ENCODE assay signal across 12 mouse cellular contexts in genomic region chr11:94944295-94944694, GRCm38 (mm10). TPM values are rescaled to one million over a fixed set of nuclear protein-coding genes. Genes with fewer than 3 reads are reported as not detected.
A peak's percentile ranks its signal among the peaks of the same experiment; 100 is the strongest.
DNase-seq lines count a peak whose midpoint lies in the region; ATAC-seq and TF ChIP-seq lines count a peak whose summit lies in the region.
"Had no signal": no experiment of that assay in that cellular context is flagged by ENCODE, and none has a peak within 500 bp of the region (broad histone marks: within the 10 kb centered on the region; RNA-seq: fewer than 3 reads in every experiment).

No protein-coding gene starts in this region.

- no peaks in the 10 kb centered on the region for H3K9me3 ChIP-seq in embryonic facial prominence, embryonic 13.5 days
- H3K9me3 ChIP-seq in embryonic facial prominence, embryonic 10.5 days = no peaks in the 10 kb centered on the region
- no peaks in the 10 kb centered on the region for H3K9me3 ChIP-seq in MEL (replicated peaks; ENCODE audit: insufficient read depth, low read length)
- H3K9me3 ChIP-seq: liver, embryonic 15.5 days; midbrain, embryonic 13.5 days had no signal

- WGBS in embryonic facial prominence, embryonic 13.5 days = 23% methylated on average over 8 of the region's 8 CpGs
- 18% methylated on average over 8 of the region's 8 CpGs for WGBS in embryonic facial prominence, embryonic 10.5 days
- whole genome bisulfite sequencing in small intestine, adult 2 months = 36% methylated on average over 8 of the region's 8 CpGs

- TF ChIP-seq POLR2A in MEL (IDR thresholded peaks at IDR 0.05; ENCODE audit: control insufficient read depth in 1 of 2, insufficient read depth in 1 of 2, low read depth in 1 of 2, low read length in 2 of 2, poor library complexity in 1 of 2) = no peak
- no peak for TF ChIP-seq POLR2A in small intestine, adult 2 months (IDR thresholded peaks at IDR 0.05; ENCODE audit: low read depth, low read length)

- H3K4me1 ChIP-seq in embryonic facial prominence, embryonic 13.5 days = peaks cover 38% of the 10 kb centered on the region
- H3K4me1 ChIP-seq in embryonic facial prominence, embryonic 10.5 days = peaks cover 11% of the 10 kb centered on the region
- H3K4me1 ChIP-seq in MEL (ENCODE audit: control insufficient read depth in 1 of 2, insufficient read depth in 2 of 2, low read length in 2 of 2) = peaks cover 0 to 6% of the 10 kb centered on the region in 2 experiments; a peak in 1 of 4 replicates
- H3K4me1 ChIP-seq in small intestine, adult 2 months (ENCODE audit: control insufficient read depth, insufficient read depth, insufficient read length, low read length) = no peaks in the 10 kb centered on the region
- H3K4me1 ChIP-seq: midbrain, embryonic 13.5 days had no signal

- no peaks in the 10 kb centered on the region for H3K79me2 ChIP-seq in MEL (ENCODE audit: control insufficient read depth, insufficient read depth, low read length, poor library complexity)

- H3K4me2 ChIP-seq in embryonic facial prominence, embryonic 13.5 days = no peak overlapping the region
- H3K4me2 ChIP-seq: liver, embryonic 15.5 days; midbrain, embryonic 13.5 days had no signal

- no peak for TF ChIP-seq EP300 in MEL (IDR thresholded peaks at IDR 0.05; ENCODE audit: low read depth in 1 of 2, low read length in 2 of 2)

- peaks cover 100% of the 10 kb centered on the region for H3K36me3 ChIP-seq in embryonic facial prominence, embryonic 13.5 days
- peaks cover 98% of the 10 kb centered on the region for H3K36me3 ChIP-seq in embryonic facial prominence, embryonic 10.5 days (replicated peaks)
- H3K36me3 ChIP-seq in MEL (ENCODE audit: control insufficient read depth in 1 of 2, insufficient read depth in 2 of 2, low read length in 2 of 2) = no peaks in the 10 kb centered on the region
- no peaks in the 10 kb centered on the region for H3K36me3 ChIP-seq in small intestine, adult 2 months (ENCODE audit: control insufficient read depth, insufficient read depth, low read length)
- H3K36me3 ChIP-seq: liver, embryonic 15.5 days; midbrain, embryonic 13.5 days had no signal

- no peak overlapping the region for H3K4me3 ChIP-seq in embryonic facial prominence, embryonic 13.5 days
- no peak overlapping the region for H3K4me3 ChIP-seq in embryonic facial prominence, embryonic 10.5 days
- no peak overlapping the region for H3K4me3 ChIP-seq in MEL (ENCODE audit: control insufficient read depth in 1 of 2, insufficient read depth in 1 of 2, low read depth in 2 of 2, low read length in 2 of 2)
- no peak overlapping the region for H3K4me3 ChIP-seq in small intestine, adult 2 months (ENCODE audit: low read depth, low read length)
- H3K4me3 ChIP-seq: liver, embryonic 15.5 days; midbrain, embryonic 13.5 days had no signal

- H3K27ac ChIP-seq in embryonic facial prominence, embryonic 13.5 days = peak overlapping the region; percentile 63
- H3K27ac ChIP-seq in embryonic facial prominence, embryonic 10.5 days (replicated peaks) = no peak overlapping the region
- no peak overlapping the region for H3K27ac ChIP-seq in MEL (ENCODE audit: control insufficient read depth, low read depth, low read length)
- no peak overlapping the region for H3K27ac ChIP-seq in small intestine, adult 2 months (ENCODE audit: insufficient read depth, low read depth, low read length)
- H3K27ac ChIP-seq: liver, embryonic 15.5 days; midbrain, embryonic 13.5 days had no signal

- no peak for DNase-seq in embryonic facial prominence, embryonic 10.5 days (ENCODE audit: low spot score)
- DNase-seq in kidney, postnatal 10 days = peak; percentile 33
- DNase-seq in kidney, postnatal 4 days = no peak
- no peak for DNase-seq in MEL (ENCODE audit: low read depth, low spot score)
- no peak for DNase-seq in urinary bladder, adult 18-20 months (ENCODE audit: low spot score in 2 of 2)
- no peak for DNase-seq in natural killer cell, adult 2 months (ENCODE audit: low spot score in 2 of 2)
- DNase-seq: cerebellum, adult 18-20 months had no signal

- no peaks in the 10 kb centered on the region for H3K27me3 ChIP-seq in embryonic facial prominence, embryonic 13.5 days
- H3K27me3 ChIP-seq in embryonic facial prominence, embryonic 10.5 days (replicated peaks; ENCODE audit: low read depth, poor library complexity, severe bottlenecking) = peaks cover 58% of the 10 kb centered on the region
- H3K27me3 ChIP-seq in MEL (ENCODE audit: control insufficient read depth in 1 of 2, insufficient read depth in 2 of 2, low read length in 2 of 2) = 0 out of 4 replicates have a peak, but pooled peaks cover 0 to 1% of the 10 kb centered on the region in 2 experiments
- no peaks in the 10 kb centered on the region for H3K27me3 ChIP-seq in small intestine, adult 2 months (ENCODE audit: control insufficient read depth, insufficient read depth, low read length)

- peak in 2 of 3 experiments; percentile 39 to 40; a peak in 4 of 6 replicates for TF ChIP-seq CTCF in MEL (IDR thresholded peaks at IDR 0.05 in 2 of 3, conservative IDR thresholded peaks at IDR 0.05 in 1 of 3; ENCODE audit: control insufficient read depth in 1 of 3, insufficient read depth in 1 of 3, low read depth in 2 of 3, low read length in 3 of 3, poor library complexity in 1 of 3, severe bottlenecking in 1 of 3)
- peak; percentile 10; the same call in 1 of the 2 replicates for TF ChIP-seq CTCF in small intestine, adult 2 months (IDR thresholded peaks at IDR 0.05; ENCODE audit: extremely low read depth, insufficient read length, insufficient replicate concordance, low read depth, low read length)

- TF ChIP-seq RAD21 in MEL (IDR thresholded peaks at IDR 0.05; ENCODE audit: low read depth, low read length) = no peak; the same call in none of the 2 replicates

- ATAC-seq in embryonic facial prominence, embryonic 13.5 days (ENCODE audit: insufficient number of reproducible peaks, insufficient read depth, low FRiP score, low TSS enrichment, low read depth) = no peak
- ATAC-seq: midbrain, embryonic 13.5 days had no signal

- no peak overlapping the region for H3K9ac ChIP-seq in embryonic facial prominence, embryonic 13.5 days
- H3K9ac ChIP-seq in MEL (ENCODE audit: control insufficient read depth, low read depth, low read length, poor library complexity, severe bottlenecking) = no peak overlapping the region
- H3K9ac ChIP-seq: liver, embryonic 15.5 days; midbrain, embryonic 13.5 days had no signal

TF ChIP-seq in MEL, 35 proteins besides CTCF, POLR2A, EP300 and RAD21:
- TF ChIP-seq SMC3 (IDR thresholded peaks at IDR 0.05; ENCODE audit: low read depth, low read length) = peak; percentile 20; the same call in 1 of the 2 replicates
- no peak for TF ChIP-seq JUND (IDR thresholded peaks at IDR 0.05; ENCODE audit: low read depth, low read length)

RNA-seq across cellular contexts. Expression of gene Col1a1, which starts 8.3 kb away (rescaled TPM):
- polyA plus RNA-seq in embryonic facial prominence, embryonic 13.5 days (2015; fragmentation: Nextera tagmentation; extraction: Ambion mirVana) = 1,060 and 1,259 TPM in 2 replicates
- 61.5 and 88.8 TPM in 2 replicates for polyA plus RNA-seq in embryonic facial prominence, embryonic 10.5 days (2016; fragmentation: Nextera tagmentation; extraction: Ambion mirVana)
- 0.12 and 0.20 TPM in 2 replicates for total RNA-seq in MEL (2012; rRNA removed)
- under 1 TPM in 1 of 2 experiments, not detected in 1; 0.61 TPM for polyA plus RNA-seq in MEL (2012; ENCODE audit: insufficient read depth in 1 of 2, insufficient read length in 2 of 2, low read depth in 1 of 2, low replicate concordance in 2 of 2, missing spikeins in 1 of 2)
- 49.0 and 51.1 TPM in 2 replicates for polyA plus RNA-seq in small intestine, adult 2 months (2012; rRNA removed)
- total RNA-seq: granulocyte monocyte progenitor cell, adult 5-6 weeks had no signal

RNA-seq across cellular contexts. Expression of gene Hils1, which starts 23.1 kb away (rescaled TPM):
- polyA plus RNA-seq in embryonic facial prominence, embryonic 13.5 days (2015; fragmentation: Nextera tagmentation; extraction: Ambion mirVana) = not detected in 2 replicates
- not detected in 2 replicates for polyA plus RNA-seq in embryonic facial prominence, embryonic 10.5 days (2016; fragmentation: Nextera tagmentation; extraction: Ambion mirVana)
- total RNA-seq in MEL (2012; rRNA removed) = not detected in 2 replicates
- polyA plus RNA-seq in MEL (2012; ENCODE audit: insufficient read depth in 1 of 2, insufficient read length in 2 of 2, low read depth in 1 of 2, low replicate concordance in 2 of 2, missing spikeins in 1 of 2) = not detected
- polyA plus RNA-seq in small intestine, adult 2 months (2012; rRNA removed) = 0.14 TPM in 1 of 2 replicates, not detected in the other
- total RNA-seq: granulocyte monocyte progenitor cell, adult 5-6 weeks had no signal
- polyA plus RNA-seq: liver, embryonic 15.5 days; midbrain, embryonic 13.5 days had no signal

RNA-seq across cellular contexts. Expression of gene Sgca, which starts 31.8 kb away (rescaled TPM):
- 1.1 and 1.5 TPM in 2 replicates for polyA plus RNA-seq in embryonic facial prominence, embryonic 13.5 days (2015; fragmentation: Nextera tagmentation; extraction: Ambion mirVana)
- polyA plus RNA-seq in embryonic facial prominence, embryonic 10.5 days (2016; fragmentation: Nextera tagmentation; extraction: Ambion mirVana) = 0.17 TPM in 1 of 2 replicates, not detected in the other
- total RNA-seq in MEL (2012; rRNA removed) = not detected in 2 replicates
- polyA plus RNA-seq in MEL (2012; ENCODE audit: insufficient read depth in 1 of 2, insufficient read length in 2 of 2, low read depth in 1 of 2, low replicate concordance in 2 of 2, missing spikeins in 1 of 2) = not detected
- 1.7 and 3.7 TPM in 2 replicates for polyA plus RNA-seq in small intestine, adult 2 months (2012; rRNA removed)
- total RNA-seq: granulocyte monocyte progenitor cell, adult 5-6 weeks had no signal

RNA-seq across cellular contexts. Expression of gene Ppp1r9b, which starts 46.5 kb away (rescaled TPM):
- polyA plus RNA-seq in embryonic facial prominence, embryonic 13.5 days (2015; fragmentation: Nextera tagmentation; extraction: Ambion mirVana) = 13.2 and 13.5 TPM in 2 replicates
- polyA plus RNA-seq in embryonic facial prominence, embryonic 10.5 days (2016; fragmentation: Nextera tagmentation; extraction: Ambion mirVana) = 8.3 and 9.4 TPM in 2 replicates
- total RNA-seq in MEL (2012; rRNA removed) = 113 and 150 TPM in 2 replicates
- 100 to 1,000 TPM in 1 of 2 experiments, 10 to 100 TPM in 1; 47.0 to 169 TPM for polyA plus RNA-seq in MEL (2012; ENCODE audit: insufficient read depth in 1 of 2, insufficient read length in 2 of 2, low read depth in 1 of 2, low replicate concordance in 2 of 2, missing spikeins in 1 of 2)
- 17.0 and 29.4 TPM in 2 replicates for polyA plus RNA-seq in small intestine, adult 2 months (2012; rRNA removed)

Comparison
In these comparisons a context has a peak if more than half of its experiments do, and no peak if none do; other contexts are left out.
1. RNA of gene Col1a1, which starts 8.3 kb away (polyA plus RNA-seq): 1,060 to 1,259 TPM in embryonic facial prominence, embryonic 13.5 days, 61.5 to 88.8 TPM in embryonic facial prominence, embryonic 10.5 days and 49.0 to 51.1 TPM in small intestine, adult 2 months; 0.61 TPM in MEL; every median in the first group is over 10 times any median in the second.